Mouse (Mus musculus): ENCODE measurements around the gene Gm49321.
A peak's percentile ranks its signal among the peaks of the same experiment; 100 is the strongest.

The Gm49321 gene

GRCm38 (mm10) chr12:73949318-73950058, 12.0 kb downstream of the Gm49321 start:
- DNase-seq (ENCODE audit: low spot score) = peak; percentile 18

GRCm38 (mm10) chr12:73952879-73953278, 15.4 kb downstream of the Gm49321 start:
- DNase-seq (ENCODE audit: low spot score) = no peak

GRCm38 (mm10) chr12:73953420-73954186, 16.1 kb downstream of the Gm49321 start:
- no peak for DNase-seq (ENCODE audit: low spot score)

GRCm38 (mm10) chr12:73954785-73955184, 17.3 kb downstream of the Gm49321 start:
- no peak for DNase-seq (ENCODE audit: low spot score)

- DNase-seq (ENCODE audit: low spot score) = no peak
Measured at GRCm38 (mm10) chr12:73957676-73958075, 20.2 kb downstream of the Gm49321 start.

DNA sequence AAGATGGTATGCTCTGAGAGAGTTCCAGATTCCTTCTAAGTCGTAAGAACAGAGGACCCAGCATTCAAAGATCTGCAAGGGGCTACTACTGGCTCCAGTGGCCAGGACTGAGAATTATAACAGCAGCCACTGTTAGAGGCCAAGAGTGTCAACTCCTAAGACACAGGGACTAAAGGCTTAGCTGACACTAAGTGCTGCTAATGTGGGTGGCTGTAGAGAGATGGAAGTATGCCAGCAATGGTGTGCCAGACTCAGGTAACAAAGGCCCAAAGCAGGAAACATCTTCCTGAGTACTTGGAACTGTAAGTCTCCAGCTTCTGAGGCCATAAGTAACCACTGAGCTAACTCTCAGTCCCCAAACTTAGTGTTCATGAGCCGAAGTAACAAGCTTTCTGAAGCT, 21.4 kb downstream of the Gm49321 start:
- DNase-seq (ENCODE audit: low spot score) = no peak

- DNase-seq (ENCODE audit: low spot score) = peak; percentile 94
Measured at GRCm38 (mm10) chr12:73964291-73965281, 27.1 kb downstream of the Gm49321 start, which contains the start of gene Snapc1. Gene Snapc1, plus strand, starts transcription at chr12:73964481.

DNA sequence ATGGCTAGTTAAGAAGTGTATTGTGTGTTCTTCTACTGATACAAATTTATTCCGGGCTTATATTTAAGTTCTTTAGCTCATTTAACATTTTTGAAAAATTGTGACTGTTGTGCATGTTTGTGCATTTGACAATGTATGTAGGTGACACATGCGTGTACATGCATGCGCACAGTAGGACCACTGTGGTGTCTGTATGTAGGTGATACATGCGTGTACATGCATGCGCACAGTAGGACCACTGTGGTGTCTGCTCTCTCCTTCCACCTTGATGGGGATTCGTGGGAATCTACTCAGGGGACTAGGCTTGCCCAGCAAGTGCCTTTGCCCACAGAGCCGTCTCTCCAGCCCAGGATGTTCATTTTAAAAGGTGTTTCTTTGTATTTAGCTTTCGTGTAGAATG, 31.7 kb downstream of the Gm49321 start:
- DNase-seq (ENCODE audit: low spot score) = no peak

- DNase-seq (ENCODE audit: low spot score) = no peak
Measured at GRCm38 (mm10) chr12:73974584-73974983, 37.1 kb downstream of the Gm49321 start.

DNA sequence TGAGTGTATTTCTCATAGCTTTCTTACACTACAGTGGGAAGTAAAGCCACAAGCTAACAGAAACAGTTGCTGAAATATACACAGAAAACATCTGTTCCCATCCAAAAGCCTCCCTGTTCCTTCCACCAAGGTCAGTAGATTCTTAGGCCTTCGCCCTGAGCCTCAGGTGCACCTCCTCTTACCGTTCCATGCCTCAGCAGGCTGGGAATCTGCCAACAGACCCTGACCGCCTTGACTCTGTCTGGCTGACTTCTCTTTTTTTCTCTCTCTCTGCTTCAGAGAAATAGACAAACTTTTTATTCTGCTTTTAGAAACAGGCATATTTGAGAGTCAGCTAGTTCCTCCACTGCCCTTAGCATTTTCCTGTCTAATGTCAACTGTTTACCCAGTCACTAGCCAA, 40.7 kb downstream of the Gm49321 start:
- no peak for DNase-seq (ENCODE audit: low spot score)

DNA sequence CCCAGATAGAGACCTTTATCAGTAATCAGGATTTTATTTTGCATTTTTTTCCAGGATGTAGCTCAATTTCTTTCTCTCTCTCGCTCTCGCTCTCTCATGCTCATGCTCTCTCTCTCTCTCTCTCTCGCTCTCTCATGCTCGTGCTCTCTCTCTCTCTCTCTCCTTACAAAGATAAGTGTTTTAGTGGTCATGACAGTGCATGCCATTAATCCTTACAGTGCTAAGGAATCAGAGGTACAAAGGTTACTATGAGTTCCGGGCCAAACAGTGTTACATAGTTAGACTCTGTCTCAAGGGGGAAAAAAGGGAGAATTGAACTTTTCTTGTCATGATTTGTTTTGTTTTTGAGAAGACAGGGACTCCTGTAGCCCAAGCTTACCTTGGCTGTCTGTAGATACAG, 42.2 kb downstream of the Gm49321 start:
- DNase-seq (ENCODE audit: low spot score) = no peak

DNA sequence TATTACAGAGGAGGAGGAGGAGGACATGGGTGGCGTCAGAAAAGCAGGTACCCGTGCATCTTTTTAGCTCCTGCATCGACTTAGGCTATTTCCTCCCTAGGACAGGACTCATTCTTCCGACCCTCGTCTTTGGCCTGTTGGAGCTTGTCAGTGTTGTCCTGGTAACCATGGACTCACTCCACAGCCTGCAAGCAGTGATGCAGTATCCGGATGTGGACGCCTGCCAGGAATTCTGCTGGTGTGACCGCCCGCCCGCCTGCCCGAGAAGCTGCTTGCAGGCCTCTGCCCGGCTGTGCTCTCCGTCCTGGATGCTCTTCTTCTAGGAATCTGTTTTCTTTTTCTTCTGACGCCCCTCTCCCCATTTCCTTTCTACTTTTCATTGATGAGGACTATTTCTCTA, 45.1 kb downstream of the Gm49321 start:
- DNase-seq (ENCODE audit: low spot score) = peak; percentile 32

DNA sequence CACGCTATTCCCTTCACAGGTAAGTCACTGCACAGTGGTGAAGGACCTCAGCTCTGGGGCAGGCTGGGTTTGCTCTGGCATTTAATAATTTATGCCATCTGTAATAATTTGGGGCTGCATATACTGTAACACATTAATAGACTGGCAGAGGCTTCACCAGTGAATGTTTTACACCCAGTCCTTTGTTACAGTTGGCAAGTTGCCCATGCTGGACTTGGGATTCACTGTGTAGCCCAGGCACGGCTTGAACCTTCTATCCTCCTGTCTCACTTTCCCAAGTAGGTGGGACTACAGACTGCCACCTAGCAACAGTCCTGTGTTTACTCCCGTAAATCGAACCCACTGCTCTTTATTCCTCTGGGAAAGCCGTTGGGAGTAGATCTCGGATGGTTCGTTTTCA, 48.8 kb downstream of the Gm49321 start:
- no peak for DNase-seq (ENCODE audit: low spot score)

GRCm38 (mm10) chr12:73988393-73989008, 51.0 kb downstream of the Gm49321 start:
- no peak for DNase-seq (ENCODE audit: low spot score)

DNA sequence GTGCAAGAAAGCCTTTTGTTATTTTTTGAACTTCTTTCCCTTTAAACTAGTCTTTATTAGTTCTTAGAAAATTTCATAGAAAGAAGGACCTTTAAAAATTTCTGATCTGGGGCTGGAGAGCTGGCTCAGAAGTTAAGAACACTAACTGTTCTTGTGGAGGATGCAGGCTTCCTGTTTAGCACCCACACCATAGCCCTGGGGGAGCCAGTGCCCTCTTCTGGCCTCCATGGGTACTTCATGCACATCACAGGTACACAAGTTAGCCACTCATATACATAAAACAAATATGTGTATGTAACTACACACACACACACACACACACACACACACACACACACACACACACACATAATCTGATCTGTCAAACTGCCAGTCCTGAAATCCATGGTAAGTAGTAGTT, 52.1 kb downstream of the Gm49321 start:
- DNase-seq (ENCODE audit: low spot score) = no peak

- DNase-seq (ENCODE audit: low spot score) = no peak
Measured at GRCm38 (mm10) chr12:73996906-73997296, 59.4 kb downstream of the Gm49321 start.

DNA sequence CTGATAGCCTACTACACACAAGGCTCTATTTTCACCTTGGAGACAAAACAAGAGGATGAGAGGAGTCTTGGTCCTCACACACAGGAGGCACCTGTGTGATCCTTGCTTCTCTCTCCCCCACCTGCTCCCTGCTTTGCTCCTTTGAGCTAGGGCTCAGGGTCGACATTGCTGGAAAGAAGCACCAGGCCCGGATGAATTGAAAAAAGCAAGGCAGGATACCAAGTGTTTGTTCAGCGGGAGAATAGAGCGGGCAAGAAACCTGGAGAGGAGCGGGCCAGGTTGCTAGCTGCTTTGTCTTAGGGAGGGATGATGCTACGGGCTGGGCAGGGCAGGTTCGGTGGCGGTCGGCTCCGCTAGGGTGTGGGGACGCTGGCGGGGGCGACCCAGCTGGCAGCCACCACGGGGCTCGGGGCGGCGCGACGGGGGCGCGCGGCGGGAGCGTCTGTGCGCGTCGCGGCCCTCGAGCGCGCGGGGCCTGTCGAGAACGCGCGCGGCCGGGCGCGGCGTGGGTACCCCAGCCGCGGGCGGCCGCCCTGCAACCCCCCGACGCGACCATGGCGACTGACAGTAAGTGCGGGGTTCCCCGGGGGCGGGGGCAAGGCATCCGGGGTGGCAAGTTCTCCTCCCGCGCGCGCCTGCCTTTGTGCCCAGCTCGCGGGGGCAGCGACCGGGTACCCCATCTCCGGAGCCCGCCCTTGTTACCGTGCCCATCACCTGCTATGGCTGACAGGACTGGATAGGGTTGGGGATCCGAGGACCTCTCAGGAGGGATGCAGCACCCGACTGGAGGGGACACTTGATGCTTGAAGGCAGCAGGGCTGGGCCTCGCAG, 60.1 kb downstream of the Gm49321 start, which contains the start of gene Syt16:
TSS of gene Syt16 (plus strand) at position 365 of the 831 bp plus-strand sequence.
- no peak for DNase-seq (ENCODE audit: low spot score)

GRCm38 (mm10) chr12:73998128-73998456, 60.6 kb downstream of the Gm49321 start:
- no peak for DNase-seq (ENCODE audit: low spot score)

- no peak for DNase-seq (ENCODE audit: low spot score)
Measured at GRCm38 (mm10) chr12:74002449-74002848, 65.0 kb downstream of the Gm49321 start.

DNA sequence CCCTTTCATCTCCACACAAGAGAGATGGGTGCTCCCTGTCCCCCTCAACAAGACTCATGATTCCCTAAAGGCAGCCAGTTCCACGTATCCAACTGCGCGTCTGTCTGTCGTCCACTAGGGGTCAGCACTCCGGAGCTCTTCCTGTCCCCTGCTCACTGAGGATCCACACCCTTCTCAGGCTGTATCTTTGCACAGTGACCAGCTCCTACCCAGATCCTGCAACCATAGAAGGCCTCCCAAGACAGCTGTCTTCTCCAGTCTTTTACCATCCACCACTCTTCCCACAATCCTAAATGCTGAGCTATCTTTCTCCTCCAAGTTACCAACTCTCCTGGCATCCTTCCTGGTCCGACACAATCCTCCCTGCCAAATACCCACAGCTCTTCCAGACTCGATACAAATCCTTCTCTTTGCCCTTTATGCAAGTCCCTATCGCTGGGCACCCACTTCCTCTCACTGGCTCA, 72.0 kb downstream of the Gm49321 start:
- DNase-seq (ENCODE audit: low spot score) = peak; percentile 24

GRCm38 (mm10) chr12:74013739-74014138, 76.3 kb downstream of the Gm49321 start:
- peak; percentile 83 for DNase-seq (ENCODE audit: low spot score)

All from ovary, postnatal 14 days (tissue).